8 mouse cellular contexts compared by ENCODE assay signal in the genomic region with DNA sequence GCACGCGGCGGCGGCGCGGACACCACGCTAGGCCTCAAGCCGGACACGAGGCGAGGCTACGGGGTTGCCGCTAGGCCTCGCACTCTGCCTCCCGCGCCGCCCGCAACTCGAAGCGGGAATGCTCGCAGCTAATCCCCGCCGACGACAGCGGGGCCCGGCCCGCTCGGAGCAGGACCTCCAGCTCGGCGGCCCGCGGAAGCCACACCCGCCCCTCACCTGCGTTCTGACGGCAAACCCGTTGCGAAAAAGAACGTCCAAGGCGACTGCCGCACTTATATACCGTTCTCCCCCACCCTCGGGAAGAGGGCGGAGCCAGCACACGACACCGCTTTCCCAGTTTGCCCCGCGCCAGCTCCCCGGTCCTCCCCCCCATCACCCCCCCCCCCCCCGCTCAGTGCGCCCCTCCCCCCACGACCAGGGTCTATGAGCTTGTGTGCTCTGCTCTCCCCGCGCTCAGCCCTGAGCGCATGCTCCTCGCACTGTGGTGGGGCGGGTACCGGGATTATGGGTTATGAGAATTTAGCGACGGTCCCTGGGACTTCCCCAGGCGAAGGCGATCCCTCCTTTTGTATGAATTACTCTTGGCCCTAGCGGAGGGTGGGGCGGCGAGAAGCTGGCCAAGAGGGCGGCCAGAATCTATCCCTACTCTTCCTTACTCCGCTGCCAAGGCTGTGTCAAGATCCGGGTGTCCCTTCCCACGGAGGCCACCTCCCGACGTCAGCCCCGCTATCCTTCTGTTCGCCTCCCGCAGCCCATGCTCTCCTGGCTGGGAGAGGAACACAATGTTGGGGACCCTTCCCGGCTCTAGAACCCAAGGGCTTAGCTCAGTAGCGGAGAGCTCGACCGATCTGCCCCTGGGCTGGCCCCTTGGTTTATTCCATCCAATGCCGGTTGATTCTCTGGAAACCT. TPM values are rescaled to one million over a fixed set of nuclear protein-coding genes. Genes with fewer than 3 reads are reported as not detected.
DNase-seq lines count a peak whose midpoint lies in the region; ATAC-seq and TF ChIP-seq lines count a peak whose summit lies in the region.

No protein-coding gene starts in this region.

- WGBS in hindbrain, postnatal 0 days = under 1% methylated on average over 69 of the region's 77 CpGs

- H3K9me3 ChIP-seq in hindbrain, postnatal 0 days (ENCODE audit: low read length) = no peaks in the 10 kb centered on the region

- DNase-seq in ZHBTc4 (ENCODE audit: low read depth, low spot score) = peak; percentile 100
- peak; percentile 94 for DNase-seq in gastrocnemius, adult 2 months
- DNase-seq in hindbrain, postnatal 0 days (ENCODE audit: low spot score) = peak; percentile 99
- peak; percentile 93 to 96 for DNase-seq in left cerebral cortex, adult 2 months (ENCODE audit: extremely low spot score in 1 of 2, low spot score in 2 of 2)
- peak; percentile 93 to 94 for DNase-seq in right cerebral cortex, adult 2 months (ENCODE audit: low spot score in 2 of 2)
- peak; percentile 96 for DNase-seq in urinary bladder, postnatal 14 days (ENCODE audit: low spot score)

- peak overlapping the region; percentile 91 for H3K4me3 ChIP-seq in gastrocnemius, adult 2 months
- H3K4me3 ChIP-seq in hindbrain, postnatal 0 days (ENCODE audit: low read length) = peak overlapping the region; percentile 98
- peak overlapping the region; percentile 70 for H3K4me3 ChIP-seq in left cerebral cortex, adult 2 months

- H3K4me2 ChIP-seq in hindbrain, postnatal 0 days (ENCODE audit: low read depth, low read length) = peak overlapping the region; percentile 61

- H3K4me1 ChIP-seq in hindbrain, postnatal 0 days (ENCODE audit: insufficient read depth, low read length) = peaks cover 5% of the 10 kb centered on the region; the same call in 1 of the 2 replicates

- no peaks in the 10 kb centered on the region for H3K27me3 ChIP-seq in hindbrain, postnatal 0 days (ENCODE audit: insufficient read depth, low read length)

- intact Hi-C loops in gastrocnemius, adult 2 months (cut with DNase I) = no loop called here
- intact Hi-C loops in left cerebral cortex, adult 2 months (cut with DNase I) = loop anchor here (1.0 to 2.0 kb wide), 2 partner anchors 33 to 46 kb away; a partner anchor contains a TSS

- peak overlapping the region; percentile 100 for H3K9ac ChIP-seq in hindbrain, postnatal 0 days (replicated peaks; ENCODE audit: low read length)

- peak; percentile 77 for ATAC-seq in common myeloid progenitor, adult 5-6 weeks (replicated peaks; ENCODE audit: low read depth, poor library complexity, severe bottlenecking)
- peak; percentile 99 for ATAC-seq in hindbrain, postnatal 0 days
- ATAC-seq in megakaryocyte, adult 5-6 weeks (ENCODE audit: poor library complexity, severe bottlenecking) = peak; percentile 67

- peak overlapping the region; percentile 95 for H3K27ac ChIP-seq in gastrocnemius, adult 2 months
- H3K27ac ChIP-seq in hindbrain, postnatal 0 days = peak overlapping the region; percentile 99
- H3K27ac ChIP-seq in left cerebral cortex, adult 2 months = peak overlapping the region; percentile 98

- TF ChIP-seq CTCF in gastrocnemius, adult 2 months (IDR thresholded peaks at IDR 0.05) = 0 out of 2 replicates have a peak, but pooled peaks have one; percentile 5
- peak; percentile 19 for TF ChIP-seq CTCF in hindbrain, postnatal 0 days (IDR thresholded peaks at IDR 0.05; ENCODE audit: low read depth)
- no peak; the same call in 1 of the 2 replicates for TF ChIP-seq CTCF in left cerebral cortex, adult 2 months (IDR thresholded peaks at IDR 0.05)

- H3K36me3 ChIP-seq in hindbrain, postnatal 0 days (ENCODE audit: insufficient read depth, low read length) = peaks cover 19% of the 10 kb centered on the region

RNA-seq across cellular contexts. Expression of a gene that starts 7.3 kb away (rescaled TPM):
- total RNA-seq in common myeloid progenitor, adult 5-6 weeks (2017) = 14,048 and 16,425 TPM in 2 replicates
- total RNA-seq in gastrocnemius, adult 2 months (2021) = 100 to 1,000 TPM; 390 to 557 TPM
- total RNA-seq in hindbrain, postnatal 0 days (2014; rRNA removed) = 5,514 and 5,628 TPM in 2 replicates
- 2,472 and 2,549 TPM in 2 replicates for polyA plus RNA-seq in hindbrain, postnatal 0 days (2015; fragmentation: Nextera tagmentation; extraction: Ambion mirVana)
- 1,000 to 10,000 TPM; 2,077 to 2,174 TPM for total RNA-seq in left cerebral cortex, adult 2 months (2021)
- 11,658 and 12,645 TPM in 2 replicates for total RNA-seq in megakaryocyte, adult 5-6 weeks (2015)
- 9,740 and 9,937 TPM in 2 replicates for total RNA-seq in megakaryocyte, adult 5-6 weeks (2017)

RNA-seq across cellular contexts. Expression of a gene that starts 33.1 kb away (rescaled TPM):
- total RNA-seq in common myeloid progenitor, adult 5-6 weeks (2017) = 0.41 TPM in 1 of 2 replicates, not detected in the other
- not detected for total RNA-seq in gastrocnemius, adult 2 months (2021)
- 2.5 TPM in 1 of 2 replicates, not detected in the other for total RNA-seq in hindbrain, postnatal 0 days (2014; rRNA removed)
- polyA plus RNA-seq in hindbrain, postnatal 0 days (2015; fragmentation: Nextera tagmentation; extraction: Ambion mirVana) = 2.3 and 3.4 TPM in 2 replicates
- under 1 TPM; 0.63 to 0.65 TPM for total RNA-seq in left cerebral cortex, adult 2 months (2021)
- total RNA-seq in megakaryocyte, adult 5-6 weeks (2015) = not detected in 2 replicates
- not detected in 2 replicates for total RNA-seq in megakaryocyte, adult 5-6 weeks (2017)

RNA-seq across cellular contexts. Expression of a gene that starts 33.7 kb away (rescaled TPM):
- 28.3 and 49.4 TPM in 2 replicates for total RNA-seq in common myeloid progenitor, adult 5-6 weeks (2017)
- total RNA-seq in gastrocnemius, adult 2 months (2021) = 10 to 100 TPM; 19.8 to 22.0 TPM
- 25.7 and 36.3 TPM in 2 replicates for total RNA-seq in hindbrain, postnatal 0 days (2014; rRNA removed)
- polyA plus RNA-seq in hindbrain, postnatal 0 days (2015; fragmentation: Nextera tagmentation; extraction: Ambion mirVana) = 20.9 and 22.0 TPM in 2 replicates
- total RNA-seq in left cerebral cortex, adult 2 months (2021) = 10 to 100 TPM; 24.6 to 27.3 TPM
- 21.1 and 22.3 TPM in 2 replicates for total RNA-seq in megakaryocyte, adult 5-6 weeks (2015)
- 26.4 and 28.9 TPM in 2 replicates for total RNA-seq in megakaryocyte, adult 5-6 weeks (2017)

RNA-seq across cellular contexts. Expression of a gene that starts 38.6 kb away (rescaled TPM):
- 19.8 and 22.1 TPM in 2 replicates for total RNA-seq in common myeloid progenitor, adult 5-6 weeks (2017)
- total RNA-seq in gastrocnemius, adult 2 months (2021) = under 1 TPM; 0.08 to 0.11 TPM
- 0.61 and 0.63 TPM in 2 replicates for total RNA-seq in hindbrain, postnatal 0 days (2014; rRNA removed)
- 0.71 and 0.88 TPM in 2 replicates for polyA plus RNA-seq in hindbrain, postnatal 0 days (2015; fragmentation: Nextera tagmentation; extraction: Ambion mirVana)
- total RNA-seq in left cerebral cortex, adult 2 months (2021) = under 1 TPM; 0.35 to 0.52 TPM
- total RNA-seq in megakaryocyte, adult 5-6 weeks (2015) = 18.4 and 21.4 TPM in 2 replicates
- total RNA-seq in megakaryocyte, adult 5-6 weeks (2017) = 12.1 and 14.5 TPM in 2 replicates

Comparison
In these comparisons a context has a peak if more than half of its experiments do, and no peak if none do; other contexts are left out.
1. Peak in every context shown above with its lines: DNase-seq, ATAC-seq, H3K4me3 ChIP-seq and H3K27ac ChIP-seq.